Mouse (Mus musculus) midbrain, embryonic 12.5 days (tissue): Measurements from ENCODE around the gene Vgf. TPM values are rescaled to one million over a fixed set of nuclear protein-coding genes. Genes with fewer than 3 reads are reported as not detected.

ENCODE experiments used
- ATAC-seq: fragments of 200-750 bp; cut with Nextera tagmentation; 2 replicates; pipeline ENCODE4 v1.8.0; 2017; ENCODE audit warnings: low read depth, moderate TSS enrichment, moderate library complexity; ENCODE audit not compliant: low FRiP score
- H3K27ac ChIP-seq: fragments of 300-500 bp; sonication (generic); replicated peaks from 2 replicates; pipeline ENCODE4 v1.5.1; 2016; ENCODE audit warnings: mild to moderate bottlenecking
- H3K27me3 ChIP-seq: fragments of 300-500 bp; sonication (generic); 2 replicates; pipeline ENCODE4 v1.6.1; 2016; ENCODE audit warnings: mild to moderate bottlenecking
- H3K36me3 ChIP-seq: fragments of 300-500 bp; sonication (generic); 2 replicates; pipeline ENCODE4 v1.6.1; 2016
- H3K4me1 ChIP-seq: fragments of 300-500 bp; sonication (generic); 2 replicates; pipeline ENCODE4 v1.6.1; 2016
- H3K4me2 ChIP-seq: fragments of 300-500 bp; sonication (generic); replicated peaks from 2 replicates; pipeline ENCODE4 v1.6.1; 2016; ENCODE audit warnings: mild to moderate bottlenecking, moderate library complexity
- H3K4me3 ChIP-seq: fragments of 300-500 bp; sonication (generic); 2 replicates; pipeline ENCODE4 v1.5.1; 2016; ENCODE audit warnings: mild to moderate bottlenecking
- H3K9ac ChIP-seq: fragments of 300-500 bp; sonication (generic); replicated peaks from 2 replicates; pipeline ENCODE4 v1.6.1; 2016; ENCODE audit warnings: mild to moderate bottlenecking, moderate library complexity
- H3K9me3 ChIP-seq: fragments of 300-500 bp; sonication (generic); 2 replicates; pipeline ENCODE4 v1.6.1; 2016; ENCODE audit warnings: mild to moderate bottlenecking
- WGBS: fragments of 180-500 bp; shearing (Covaris S2); methylation state at CpG from one replicate; pipeline ENCODE4 v1.1.7; 2016; 5-methylcytosine and 5-hydroxymethylcytosine counted together
- polyA plus RNA-seq: library from polyadenylated mRNA; unstranded; fragments of >200 nt; fragmentation: Nextera tagmentation; extraction: Ambion mirVana; gene quantifications from 2 replicates; pipeline ENCODE4 v1.2.1, GENCODE M21; 2016

Vgf gene
- polyA plus RNA-seq, 1 experiment from 2014 or later, result 0.91 TPM

DNA sequence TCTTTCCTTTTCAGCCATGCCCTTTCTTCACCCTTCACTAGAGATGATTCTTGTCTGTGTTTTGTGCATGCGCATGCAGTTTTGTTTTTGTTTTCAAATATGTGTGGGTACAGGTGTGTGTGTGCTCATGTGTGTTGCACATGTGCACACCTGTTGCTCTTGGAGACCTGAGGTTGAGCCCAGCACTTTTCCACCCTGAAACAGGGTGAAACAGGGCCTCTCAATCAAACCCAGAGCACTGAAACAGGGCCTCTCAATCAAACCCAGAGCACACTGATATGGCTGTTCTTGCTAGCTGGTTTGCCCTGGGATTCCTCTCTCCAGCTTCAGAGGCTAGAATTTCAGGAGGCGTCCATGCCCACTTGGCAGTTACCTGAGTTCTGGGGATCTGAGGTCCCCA, 25.6 kb upstream of the Vgf start:
- H3K27ac ChIP-seq, result no peak overlapping the region
- 72% methylated on average over 2 of the region's 2 CpGs for WGBS
- no peak for ATAC-seq

DNA sequence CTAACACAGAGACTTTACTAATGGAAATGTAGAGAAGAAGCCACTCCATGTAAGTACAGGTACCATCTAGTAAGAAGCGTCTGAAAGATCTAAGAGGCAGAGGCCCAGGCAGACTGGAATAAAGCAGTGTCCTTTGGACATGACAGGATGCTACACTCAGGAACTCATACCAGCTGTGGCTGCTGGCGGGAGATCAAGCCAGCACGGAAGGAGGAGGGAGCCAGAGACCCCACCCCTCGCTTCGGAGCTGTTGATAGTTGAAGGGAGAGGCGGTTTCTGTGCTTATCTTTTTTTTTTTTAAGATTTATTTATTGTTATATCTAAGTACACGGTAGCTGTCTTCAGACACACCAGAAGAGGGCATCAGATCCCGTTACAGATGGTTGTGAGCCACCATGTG, 18.9 kb upstream of the Vgf start:
- no peak overlapping the region for H3K4me3 ChIP-seq
- no peak overlapping the region for H3K27ac ChIP-seq
- 70% methylated on average over 8 of the region's 8 CpGs for WGBS
- no peak for ATAC-seq
- no peak overlapping the region for H3K4me2 ChIP-seq
- H3K4me1 ChIP-seq, result no peaks in the 10 kb centered on the region
- H3K9ac ChIP-seq, result no peak overlapping the region
- H3K27me3 ChIP-seq, result 0 out of 2 replicates have a peak, but pooled peaks cover 3% of the 10 kb centered on the region
- H3K9me3 ChIP-seq, result no peaks in the 10 kb centered on the region
- no peaks in the 10 kb centered on the region for H3K36me3 ChIP-seq

More for the DNA sequence above, 25.6 kb upstream of the Vgf start:
- H3K4me1 ChIP-seq, result no peaks in the 10 kb centered on the region
- no peaks in the 10 kb centered on the region for H3K27me3 ChIP-seq
- peaks cover 7% of the 10 kb centered on the region for H3K36me3 ChIP-seq
- no peaks in the 10 kb centered on the region for H3K9me3 ChIP-seq
- H3K9ac ChIP-seq, result no peak overlapping the region
- no peak overlapping the region for H3K4me3 ChIP-seq
- H3K4me2 ChIP-seq, result no peak overlapping the region

DNA sequence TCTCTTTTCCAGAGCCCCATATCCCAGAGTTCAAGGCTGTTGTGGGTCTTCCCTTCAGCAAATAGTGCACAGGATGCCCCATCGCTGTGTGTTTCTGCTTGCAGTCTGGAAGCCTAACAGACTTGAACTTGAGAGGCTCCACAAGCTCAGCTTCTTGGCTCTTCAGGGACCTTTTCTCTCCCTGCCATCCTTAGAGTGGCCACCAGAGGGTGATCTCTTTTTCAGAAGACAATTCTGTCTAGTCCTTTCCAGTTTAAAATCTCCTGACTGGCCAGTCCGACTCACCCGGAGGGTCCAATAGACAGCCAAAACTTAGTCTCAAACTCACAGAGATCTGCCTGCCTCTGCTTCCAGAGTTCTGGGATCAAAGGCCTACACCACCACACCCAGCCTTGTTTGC, 16.2 kb upstream of the Vgf start:
- Histone ChIP-seq H3K27me3 (0 out of 2 replicates have a peak, but pooled peaks cover 3% of the 10 kb centered on the region), H3K27ac (no peak overlapping the region), H3K36me3 (no peaks in the 10 kb centered on the region), H3K9me3 (0 out of 2 replicates have a peak, but pooled peaks cover 2% of the 10 kb centered on the region), H3K4me1 (no peaks in the 10 kb centered on the region), H3K4me3 (no peak overlapping the region), H3K9ac (no peak overlapping the region), H3K4me2 (no peak overlapping the region)
- WGBS, result 43% methylated on average over 3 of the region's 3 CpGs
- ATAC-seq, result no peak

DNA sequence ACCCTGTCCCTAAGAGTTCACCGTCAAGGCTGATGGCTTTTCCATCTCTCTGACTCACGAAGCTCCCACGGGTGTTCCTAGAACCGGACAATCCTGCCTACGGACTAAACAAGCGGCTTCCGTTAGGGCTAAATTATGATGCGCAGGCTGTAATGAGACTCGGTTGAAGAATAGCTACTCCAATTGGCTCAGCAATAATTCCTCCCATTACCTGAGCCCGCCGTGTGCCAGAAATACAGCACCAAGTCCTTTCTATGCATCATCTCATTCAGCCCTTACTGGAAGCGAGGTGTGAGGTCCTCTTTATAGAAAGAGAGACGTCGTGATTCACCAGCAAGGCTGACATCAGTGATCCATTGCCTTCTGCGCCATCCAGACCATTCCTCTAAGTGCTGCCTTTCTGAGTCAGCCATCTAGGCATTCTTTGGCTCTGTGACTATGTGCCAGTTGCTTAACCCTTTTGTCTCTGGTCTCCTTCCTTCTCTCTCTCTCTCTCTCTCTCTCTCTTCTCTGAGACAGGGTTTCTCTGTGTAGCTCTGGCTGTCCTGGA, 13.7 kb upstream of the Vgf start:
- Histone ChIP-seq H3K4me2 (no peak overlapping the region), H3K9ac (no peak overlapping the region), H3K27ac (no peak overlapping the region), H3K4me3 (no peak overlapping the region), H3K9me3 (0 out of 2 replicates have a peak, but pooled peaks cover 5% of the 10 kb centered on the region), H3K4me1 (no peaks in the 10 kb centered on the region), H3K27me3 (0 out of 2 replicates have a peak, but pooled peaks cover 3% of the 10 kb centered on the region), H3K36me3 (no peaks in the 10 kb centered on the region)
- ATAC-seq, result no peak
- 85% methylated on average over 15 of the region's 15 CpGs for whole genome bisulfite sequencing

DNA sequence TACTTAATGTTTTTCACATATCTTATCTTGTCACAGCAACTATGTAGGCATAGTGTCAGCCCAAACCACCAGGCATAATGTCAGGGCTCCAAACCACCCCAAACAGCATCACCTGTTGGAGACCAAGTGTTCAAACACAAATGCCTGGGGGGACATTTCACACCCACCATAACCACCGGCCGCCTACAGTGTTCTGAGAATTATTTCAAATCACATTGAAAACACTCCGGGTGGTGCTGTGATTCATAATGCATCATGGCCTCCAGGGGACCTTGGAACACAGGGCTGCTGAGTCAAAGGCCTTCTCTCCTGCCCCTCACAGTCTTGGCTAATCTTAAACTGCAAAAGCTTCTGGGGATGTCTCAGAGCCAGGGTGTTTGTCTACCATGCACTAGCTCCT, 10.3 kb upstream of the Vgf start:
- H3K27ac ChIP-seq, result no peak overlapping the region
- no peaks in the 10 kb centered on the region for H3K36me3 ChIP-seq
- 90% methylated on average over 3 of the region's 3 CpGs for WGBS
- H3K4me3 ChIP-seq, result no peak overlapping the region
- no peaks in the 10 kb centered on the region for H3K4me1 ChIP-seq
- H3K9ac ChIP-seq, result no peak overlapping the region
- no peak for ATAC-seq
- 0 out of 2 replicates have a peak, but pooled peaks cover 5% of the 10 kb centered on the region for H3K9me3 ChIP-seq
- no peaks in the 10 kb centered on the region for H3K27me3 ChIP-seq
- no peak overlapping the region for H3K4me2 ChIP-seq

DNA sequence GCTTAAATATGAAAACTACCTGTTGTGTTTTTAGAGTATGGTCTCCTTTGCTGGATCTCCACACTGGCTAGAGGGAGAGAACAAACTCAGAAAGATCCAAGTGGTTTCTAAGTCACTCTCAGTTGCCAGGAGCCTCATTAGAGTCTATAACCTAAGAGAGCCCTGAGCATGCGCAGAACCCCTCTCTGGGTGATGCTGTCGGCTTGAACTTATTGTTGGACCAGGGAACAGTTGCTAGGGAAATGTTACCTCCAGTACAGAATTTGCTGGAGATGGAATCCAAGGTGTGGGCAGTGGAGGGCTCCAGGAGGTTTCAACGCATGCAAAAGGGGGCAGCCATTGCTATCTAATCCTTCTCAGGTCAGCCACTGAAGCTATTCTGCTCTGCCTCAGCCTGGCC, 1.9 kb upstream of the Vgf start:
- Histone ChIP-seq H3K4me2 (0 out of 2 replicates have a peak overlapping the region, but pooled peaks have one; percentile 41), H3K36me3 (no peaks in the 10 kb centered on the region), H3K9me3 (no peaks in the 10 kb centered on the region), H3K27me3 (peaks cover 55% of the 10 kb centered on the region), H3K4me3 (no peak overlapping the region), H3K9ac (no peak overlapping the region), H3K4me1 (peaks cover 15% of the 10 kb centered on the region), H3K27ac (no peak overlapping the region)
- no peak for ATAC-seq
- 52% methylated on average over 3 of the region's 3 CpGs for WGBS

DNA sequence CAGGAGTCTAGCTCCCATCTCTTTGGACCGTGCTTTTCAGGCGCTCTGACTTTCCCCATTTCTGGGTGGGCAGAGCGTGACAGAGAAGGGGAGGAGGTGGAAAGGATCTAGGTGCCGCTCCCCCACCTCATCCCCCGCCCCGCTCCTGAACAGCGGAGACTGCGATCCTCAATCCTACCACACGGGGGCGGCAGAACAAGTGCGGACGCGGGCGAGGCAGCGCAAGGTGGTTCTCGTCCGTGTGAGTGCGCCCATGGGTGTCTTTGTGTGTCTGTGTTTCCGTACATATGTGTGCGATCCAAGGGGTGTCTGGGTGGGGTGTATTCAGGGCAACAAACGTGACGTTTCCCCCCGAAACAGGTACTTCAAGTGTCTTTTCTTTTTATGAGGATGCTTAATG, 1.1 kb upstream of the Vgf start:
- peaks cover 61% of the 10 kb centered on the region for H3K27me3 ChIP-seq
- WGBS, result under 1% methylated on average over 23 of the region's 23 CpGs
- no peak overlapping the region for H3K9ac ChIP-seq
- peak overlapping the region; percentile 41 for H3K4me2 ChIP-seq
- H3K4me3 ChIP-seq, result 0 out of 2 replicates have a peak overlapping the region, but pooled peaks have one; percentile 10
- no peaks in the 10 kb centered on the region for H3K9me3 ChIP-seq
- ATAC-seq, result no peak
- H3K27ac ChIP-seq, result no peak overlapping the region
- H3K4me1 ChIP-seq, result peaks cover 20% of the 10 kb centered on the region
- no peaks in the 10 kb centered on the region for H3K36me3 ChIP-seq

DNA sequence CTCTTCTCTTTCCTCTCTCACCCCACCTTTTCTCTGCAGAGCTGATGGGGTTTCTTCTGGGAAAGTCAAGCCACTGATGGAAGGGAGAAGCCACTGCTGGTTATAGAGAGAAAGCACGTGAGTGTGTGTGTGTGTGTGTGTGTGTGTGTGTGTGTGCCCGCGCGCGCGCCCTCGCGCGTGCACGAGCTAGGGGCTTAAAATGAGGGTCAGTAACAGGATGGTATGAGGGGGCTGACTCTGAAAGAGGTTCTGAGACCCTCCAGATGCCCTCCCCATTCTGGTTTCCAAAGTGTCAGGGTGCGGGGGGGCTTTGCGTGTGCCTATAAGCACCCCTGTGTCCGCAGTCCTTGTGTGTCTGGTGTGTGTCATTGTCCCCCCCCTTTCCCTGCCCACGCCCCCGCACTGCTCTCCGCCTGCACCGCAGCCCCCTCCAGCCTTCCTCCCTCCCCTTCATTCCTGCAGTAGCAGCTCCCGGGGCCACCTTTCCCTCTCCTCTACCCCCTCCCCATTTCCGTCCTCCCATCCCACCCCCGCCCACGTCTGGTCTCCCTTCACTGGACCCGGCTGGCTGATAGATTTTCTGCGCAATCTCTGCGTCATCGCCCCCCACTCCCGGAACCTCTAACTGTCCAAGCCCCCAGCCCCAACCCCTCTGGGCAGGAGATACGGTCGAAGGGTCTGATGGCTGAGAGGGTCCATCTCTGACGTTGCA, 2.5 kb downstream of the Vgf start:
- Histone ChIP-seq H3K4me2 (peak overlapping the region; percentile 97), H3K27me3 (peaks cover 95% of the 10 kb centered on the region), H3K9ac (peak overlapping the region; percentile 37; the same call in 1 of the 2 replicates), H3K36me3 (no peaks in the 10 kb centered on the region), H3K9me3 (no peaks in the 10 kb centered on the region), H3K27ac (no peak overlapping the region), H3K4me1 (peaks cover 47% of the 10 kb centered on the region), H3K4me3 (peak overlapping the region; percentile 12; the same call in 1 of the 2 replicates)
- no peak; the same call in 1 of the 2 replicates for ATAC-seq
- 4% methylated on average over 28 of the region's 29 CpGs for WGBS

DNA sequence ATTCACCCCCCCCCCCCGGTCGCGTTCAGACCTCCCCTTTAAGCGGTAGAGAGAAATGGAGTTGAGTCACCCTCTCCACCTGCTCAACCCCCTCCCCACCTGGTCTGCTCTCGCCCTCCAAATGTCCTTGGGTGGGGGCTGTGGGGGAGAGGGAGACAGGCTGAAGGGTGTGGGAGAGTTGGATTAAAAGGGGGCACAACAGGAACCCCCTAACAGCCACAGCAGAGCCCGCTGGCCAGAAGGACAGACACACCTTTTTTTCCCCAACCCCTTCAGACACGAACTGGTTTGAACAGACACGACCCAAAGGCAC, 3.0 kb downstream of the Vgf start:
- no peak overlapping the region for H3K27ac ChIP-seq
- WGBS, result 0% methylated on average over 8 of the region's 8 CpGs
- peaks cover 47% of the 10 kb centered on the region for H3K4me1 ChIP-seq
- peak overlapping the region; percentile 97 for H3K4me2 ChIP-seq
- no peaks in the 10 kb centered on the region for H3K36me3 ChIP-seq
- no peaks in the 10 kb centered on the region for H3K9me3 ChIP-seq
- peak; percentile 1; the same call in 1 of the 2 replicates for ATAC-seq
- peak overlapping the region; percentile 52 for H3K4me3 ChIP-seq
- H3K9ac ChIP-seq, result peak overlapping the region; percentile 37; the same call in 1 of the 2 replicates
- peaks cover 95% of the 10 kb centered on the region for H3K27me3 ChIP-seq

DNA sequence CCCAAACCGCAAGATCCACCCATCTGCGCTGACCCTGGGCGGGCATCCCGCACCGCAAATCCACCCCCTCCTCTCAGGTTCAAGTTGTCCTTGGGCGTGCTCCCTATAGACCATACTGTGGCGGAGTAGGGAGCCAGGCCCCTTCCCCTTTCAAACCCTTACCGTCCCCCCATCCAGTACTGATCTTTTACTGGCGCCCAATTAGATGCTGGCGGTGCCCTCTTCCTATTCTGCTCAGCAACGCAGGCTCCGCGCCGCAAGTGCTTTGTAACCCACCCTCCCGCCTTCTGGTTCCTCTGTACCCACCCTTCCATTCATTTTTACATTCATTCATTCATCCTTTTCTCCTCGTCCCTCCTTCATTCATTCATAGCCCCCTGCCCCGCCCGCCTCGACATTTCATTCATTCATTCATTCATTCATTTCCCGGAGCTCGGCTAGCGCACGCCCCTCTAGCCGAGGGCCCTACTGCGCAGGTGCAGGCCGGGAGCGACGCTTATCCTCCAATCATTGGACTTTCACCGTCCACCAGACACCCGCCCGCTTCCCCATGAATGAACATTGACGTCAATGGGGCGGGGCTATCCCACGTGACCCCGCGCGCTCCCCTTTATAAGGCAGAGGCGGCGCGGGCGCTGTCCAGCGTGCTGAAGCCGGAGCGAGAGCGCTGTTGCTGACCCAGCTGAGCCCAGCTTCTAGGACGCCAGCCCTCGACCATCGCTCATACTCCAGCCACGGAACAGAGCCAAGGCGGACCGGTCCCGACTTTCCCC, 3.6 kb downstream of the Vgf start:
- Histone ChIP-seq H3K4me1 (peaks cover 45% of the 10 kb centered on the region), H3K27me3 (peaks cover 93% of the 10 kb centered on the region)

GRCm38 (mm10) chr5:137030416-137030810, 4.2 kb downstream of the Vgf start:
- Histone ChIP-seq H3K9ac (no peak overlapping the region), H3K9me3 (no peaks in the 10 kb centered on the region), H3K4me3 (peak overlapping the region; percentile 52), H3K4me2 (peak overlapping the region; percentile 97), H3K36me3 (0 out of 2 replicates have a peak, but pooled peaks cover 3% of the 10 kb centered on the region), H3K27me3 (peaks cover 87% of the 10 kb centered on the region), H3K4me1 (peaks cover 41% of the 10 kb centered on the region), H3K27ac (no peak overlapping the region)
- ATAC-seq, result no peak
- WGBS, result 11% methylated on average over 22 of the region's 22 CpGs

More for the DNA sequence above, 3.6 kb downstream of the Vgf start:
- Histone ChIP-seq H3K9ac (peak overlapping the region; percentile 37; the same call in 1 of the 2 replicates), H3K36me3 (0 out of 2 replicates have a peak, but pooled peaks cover under 1% of the 10 kb centered on the region), H3K4me2 (peak overlapping the region; percentile 97), H3K4me3 (peak overlapping the region; percentile 52), H3K9me3 (no peaks in the 10 kb centered on the region), H3K27ac (no peak overlapping the region)
- peak; percentile 74 for ATAC-seq
- WGBS, result under 1% methylated on average over 52 of the region's 52 CpGs
